Mouse (Mus musculus) large intestine, adult 2 months (tissue): Measurements from ENCODE around the gene Crp. TPM values are rescaled to one million over a fixed set of nuclear protein-coding genes. Genes with fewer than 3 reads are reported as not detected.

Experiments
- DNase-seq: peaks from one replicate; pipeline ENCODE4 v3.0.0-alpha.2; 2012; ENCODE audit warnings: low read depth, low spot score
- WGBS: fragments of 180-500 bp; shearing (Covaris S2); methylation state at CpG from one replicate; pipeline ENCODE4 v1.1.7; 2018; 5-methylcytosine and 5-hydroxymethylcytosine counted together
- polyA plus RNA-seq: library from polyadenylated mRNA; depleted of rRNA; stranded (reverse); fragments of >200 nt; gene quantifications from 2 replicates; pipeline ENCODE4 v1.2.3, GENCODE M21; 2012; rRNA removed

Crp gene
- not detected in 2 replicates for polyA plus RNA-seq

GRCm38 (mm10) chr1:172697844-172698243, at the start of gene Crp:
Crp (plus strand) TSS chr1:172698055.
- WGBS, result 30% methylated on average over 4 of the region's 4 CpGs

GRCm38 (mm10) chr1:172649396-172649795, 48.5 kb upstream of the Crp start:
- WGBS, result 78% methylated on average over 9 of the region's 9 CpGs
- no peak for DNase-seq

More at GRCm38 (mm10) chr1:172697844-172698243, at the start of gene Crp:
- DNase-seq, result no peak

GRCm38 (mm10) chr1:172650519-172651287, 47.2 kb upstream of the Crp start:
- WGBS, result 52% methylated on average over 8 of the region's 8 CpGs
- DNase-seq, result no peak

GRCm38 (mm10) chr1:172651288-172651987, 46.4 kb upstream of the Crp start:
- WGBS, result 60% methylated on average over 10 of the region's 10 CpGs
- DNase-seq, result no peak

- DNase-seq, result no peak
- 62% methylated on average over 18 of the region's 18 CpGs for WGBS
Observed at GRCm38 (mm10) chr1:172652040-172652662, 45.7 kb upstream of the Crp start.

GRCm38 (mm10) chr1:172653900-172654299, 44.0 kb upstream of the Crp start:
- 65% methylated on average over 6 of the region's 6 CpGs for WGBS
- no peak for DNase-seq

- DNase-seq, result no peak
- 73% methylated on average over 3 of the region's 3 CpGs for WGBS
Observed at GRCm38 (mm10) chr1:172657266-172657665, 40.6 kb upstream of the Crp start.

GRCm38 (mm10) chr1:172659688-172660087, 38.2 kb upstream of the Crp start:
- DNase-seq, result no peak
- WGBS, result 52% methylated on average over 8 of the region's 8 CpGs

- DNase-seq, result no peak
- WGBS, result 61% methylated on average over 2 of the region's 2 CpGs
Observed at GRCm38 (mm10) chr1:172665457-172665856, 32.4 kb upstream of the Crp start.

GRCm38 (mm10) chr1:172667597-172667996, 30.3 kb upstream of the Crp start:
- 78% methylated on average over 6 of the region's 6 CpGs for WGBS
- no peak for DNase-seq

- no peak for DNase-seq
- WGBS, result 90% methylated on average over 1 of the region's 1 CpGs
Observed at GRCm38 (mm10) chr1:172670716-172671115, 27.1 kb upstream of the Crp start.

GRCm38 (mm10) chr1:172680742-172681141, 17.1 kb upstream of the Crp start:
- WGBS, result 87% methylated on average over 4 of the region's 4 CpGs
- no peak for DNase-seq

- DNase-seq, result no peak
- whole genome bisulfite sequencing, result 82% methylated on average over 5 of the region's 5 CpGs
Observed at GRCm38 (mm10) chr1:172683551-172683950, 14.3 kb upstream of the Crp start.

GRCm38 (mm10) chr1:172683957-172684356, 13.9 kb upstream of the Crp start:
- WGBS, result 55% methylated on average over 1 of the region's 1 CpGs

GRCm38 (mm10) chr1:172685178-172685577, 12.7 kb upstream of the Crp start:
- no peak for DNase-seq
- 68% methylated on average over 3 of the region's 3 CpGs for WGBS

More at GRCm38 (mm10) chr1:172683957-172684356, 13.9 kb upstream of the Crp start:
- no peak for DNase-seq

GRCm38 (mm10) chr1:172697422-172697821, 433 bp upstream of the Crp start:
- no peak for DNase-seq

- 81% methylated on average over 3 of the region's 3 CpGs for WGBS
- no peak for DNase-seq
Observed at GRCm38 (mm10) chr1:172700814-172701213, 3.0 kb downstream of the Crp start.

GRCm38 (mm10) chr1:172701381-172701780, 3.5 kb downstream of the Crp start:
- WGBS, result 90% methylated on average over 2 of the region's 2 CpGs
- DNase-seq, result no peak

- 88% methylated on average over 3 of the region's 3 CpGs for WGBS
- DNase-seq, result no peak
Observed at GRCm38 (mm10) chr1:172701901-172702300, 4.0 kb downstream of the Crp start.

- no peak for DNase-seq
- 18% methylated on average over 4 of the region's 4 CpGs for WGBS
Observed at GRCm38 (mm10) chr1:172704769-172705168, 6.9 kb downstream of the Crp start.

- 77% methylated on average over 4 of the region's 4 CpGs for WGBS
- no peak for DNase-seq
Observed at GRCm38 (mm10) chr1:172706243-172706642, 8.4 kb downstream of the Crp start.
